Mouse (Mus musculus) limb, embryonic 12.5 days (tissue): Measurements from ENCODE around the gene Larp4b. TPM values are rescaled to one million over a fixed set of nuclear protein-coding genes. Genes with fewer than 3 reads are reported as not detected.

ENCODE experiments used
- ATAC-seq: fragments of 200-750 bp; cut with Nextera tagmentation; 2 replicates; pipeline ENCODE4 v1.8.0; 2017; ENCODE audit warnings: low read depth, moderate TSS enrichment; ENCODE audit not compliant: insufficient number of reproducible peaks, insufficient read depth, low FRiP score, low TSS enrichment
- H3K27ac ChIP-seq: fragments of 300-500 bp; sonication (generic); 2 replicates; pipeline ENCODE4 v1.5.1; 2016; ENCODE audit warnings: mild to moderate bottlenecking, moderate library complexity
- H3K27me3 ChIP-seq: fragments of 300-500 bp; sonication (generic); 2 replicates; pipeline ENCODE4 v1.6.1; 2016; ENCODE audit warnings: mild to moderate bottlenecking, moderate library complexity
- H3K36me3 ChIP-seq: fragments of 300-500 bp; sonication (generic); 2 replicates; pipeline ENCODE4 v1.6.1; 2016; ENCODE audit warnings: mild to moderate bottlenecking, moderate library complexity
- H3K4me1 ChIP-seq: fragments of 300-500 bp; sonication (generic); replicated peaks from 2 replicates; pipeline ENCODE4 v1.6.1; 2016
- H3K4me2 ChIP-seq: fragments of 300-500 bp; sonication (generic); 2 replicates; pipeline ENCODE4 v1.6.1; 2016; ENCODE audit warnings: mild to moderate bottlenecking, moderate library complexity
- H3K4me3 ChIP-seq: fragments of 300-500 bp; sonication (generic); replicated peaks from 2 replicates; pipeline ENCODE4 v1.5.1; 2016; ENCODE audit warnings: mild to moderate bottlenecking
- H3K9ac ChIP-seq: fragments of 300-500 bp; sonication (generic); replicated peaks from 2 replicates; pipeline ENCODE4 v1.6.1; 2016; ENCODE audit warnings: mild to moderate bottlenecking, moderate library complexity
- H3K9me3 ChIP-seq: fragments of 300-500 bp; sonication (generic); 2 replicates; pipeline ENCODE4 v1.6.1; 2016; ENCODE audit warnings: mild to moderate bottlenecking, moderate library complexity
- WGBS: fragments of 180-500 bp; shearing (Covaris S2); methylation state at CpG from one replicate; pipeline ENCODE4 v1.1.7; 2016; 5-methylcytosine and 5-hydroxymethylcytosine counted together
- polyA plus RNA-seq: library from polyadenylated mRNA; unstranded; fragments of >200 nt; fragmentation: Nextera tagmentation; extraction: Ambion mirVana; gene quantifications from 2 replicates; pipeline ENCODE4 v1.2.1, GENCODE M21; 2016

Gene Larp4b
- polyA plus RNA-seq, 1 experiment from 2014 or later = 32.2 TPM

GRCm38 (mm10) chr13:9082128-9082883, 11.4 kb upstream of the Larp4b start:
- no peak for ATAC-seq
- H3K27ac ChIP-seq = no peak overlapping the region
- 71% methylated on average over 14 of the region's 14 CpGs for WGBS
- H3K9ac ChIP-seq = no peak overlapping the region
- no peak overlapping the region for H3K4me2 ChIP-seq
- H3K36me3 ChIP-seq = no peaks in the 10 kb centered on the region
- H3K9me3 ChIP-seq = no peaks in the 10 kb centered on the region
- no peaks in the 10 kb centered on the region for H3K4me1 ChIP-seq
- no peak overlapping the region for H3K4me3 ChIP-seq
- no peaks in the 10 kb centered on the region for H3K27me3 ChIP-seq

GRCm38 (mm10) chr13:9094186-9094980, 702 bp downstream of the Larp4b start:
- no peaks in the 10 kb centered on the region for H3K27me3 ChIP-seq
- peaks cover 6% of the 10 kb centered on the region for H3K4me1 ChIP-seq
- peak overlapping the region; percentile 88 for H3K4me2 ChIP-seq
- H3K9me3 ChIP-seq = no peaks in the 10 kb centered on the region
- under 1% methylated on average over 55 of the region's 63 CpGs for WGBS
- H3K4me3 ChIP-seq = peak overlapping the region; percentile 100
- ATAC-seq = peak; percentile 43
- peak overlapping the region; percentile 95 for H3K9ac ChIP-seq
- H3K36me3 ChIP-seq = no peaks in the 10 kb centered on the region
- H3K27ac ChIP-seq = peak overlapping the region; percentile 95

DNA sequence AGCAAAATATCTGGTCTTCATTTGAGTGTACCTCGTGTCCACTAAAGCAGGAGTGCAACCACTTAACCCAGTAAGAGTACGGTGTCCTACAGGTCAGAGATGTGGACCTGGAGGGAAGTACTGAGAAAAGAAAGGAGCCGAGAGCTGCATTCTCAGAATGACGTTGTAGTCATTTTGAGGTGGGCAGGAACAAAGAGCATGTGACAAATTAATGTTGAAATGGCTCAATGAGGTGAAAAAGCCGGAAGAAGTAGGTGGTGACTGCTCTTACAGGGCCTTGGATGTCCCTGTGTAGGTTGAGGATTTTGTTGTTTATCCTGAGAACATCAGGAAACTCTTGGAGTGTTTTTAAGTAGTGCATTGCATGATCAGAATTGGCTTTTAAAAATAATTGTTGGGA, 5.6 kb downstream of the Larp4b start:
- no peak overlapping the region for H3K4me2 ChIP-seq
- H3K27ac ChIP-seq = no peak overlapping the region
- no peaks in the 10 kb centered on the region for H3K27me3 ChIP-seq
- H3K4me3 ChIP-seq = no peak overlapping the region
- no peak overlapping the region for H3K9ac ChIP-seq
- H3K36me3 ChIP-seq = no peaks in the 10 kb centered on the region
- H3K9me3 ChIP-seq = no peaks in the 10 kb centered on the region
- H3K4me1 ChIP-seq = peaks cover 6% of the 10 kb centered on the region
- WGBS = 76% methylated on average over 5 of the region's 5 CpGs
- ATAC-seq = no peak

DNA sequence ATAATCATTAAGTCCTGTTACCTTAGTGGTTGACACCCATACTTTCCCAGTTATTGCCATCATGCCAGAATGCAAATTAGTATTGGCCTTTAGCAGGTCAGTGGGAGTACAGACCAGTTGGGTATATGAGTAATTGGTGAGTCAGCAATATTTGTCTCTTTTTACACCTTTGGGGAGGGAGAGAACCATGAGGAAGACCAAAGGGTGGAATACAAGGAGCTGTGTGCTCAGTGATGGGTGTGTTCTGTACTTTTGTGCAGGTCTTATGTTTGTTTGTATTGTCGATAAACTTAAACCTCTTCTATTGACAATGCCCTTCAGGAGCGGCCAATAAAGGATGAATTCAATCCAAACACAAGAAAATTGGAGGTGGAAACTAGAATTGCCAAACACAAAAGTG, 6.8 kb downstream of the Larp4b start:
- Histone ChIP-seq H3K36me3 (no peaks in the 10 kb centered on the region), H3K4me2 (no peak overlapping the region), H3K9ac (no peak overlapping the region), H3K27ac (no peak overlapping the region), H3K9me3 (no peaks in the 10 kb centered on the region), H3K4me3 (no peak overlapping the region), H3K4me1 (no peaks in the 10 kb centered on the region; the same call in 1 of the 2 replicates), H3K27me3 (no peaks in the 10 kb centered on the region)
- ATAC-seq = no peak
- 96% methylated on average over 2 of the region's 2 CpGs for WGBS

DNA sequence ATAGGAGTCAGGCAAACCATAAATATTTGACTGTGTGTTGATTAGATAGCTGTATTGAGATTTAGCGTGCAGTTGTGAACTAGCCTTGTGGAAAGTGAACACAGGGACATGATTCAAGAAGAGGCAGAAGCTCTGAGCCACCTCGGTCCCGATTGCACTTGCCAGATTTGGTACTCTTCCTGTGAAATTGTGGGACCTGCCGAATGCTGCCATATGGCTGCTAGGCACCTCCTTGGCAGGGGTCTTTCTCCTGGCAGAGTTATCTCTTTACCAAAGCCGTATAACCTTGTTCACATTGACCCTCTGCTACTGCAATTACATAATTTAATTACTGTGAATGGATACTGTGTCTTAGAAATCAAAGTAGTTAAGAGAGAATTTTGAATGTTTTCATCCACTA, 12.6 kb downstream of the Larp4b start:
- Histone ChIP-seq H3K9ac (no peak overlapping the region), H3K27ac (no peak overlapping the region), H3K36me3 (peaks cover 3% of the 10 kb centered on the region; the same call in 1 of the 2 replicates), H3K27me3 (no peaks in the 10 kb centered on the region), H3K9me3 (no peaks in the 10 kb centered on the region), H3K4me2 (no peak overlapping the region), H3K4me1 (peaks cover 12% of the 10 kb centered on the region), H3K4me3 (no peak overlapping the region)
- 75% methylated on average over 5 of the region's 5 CpGs for WGBS
- no peak for ATAC-seq

DNA sequence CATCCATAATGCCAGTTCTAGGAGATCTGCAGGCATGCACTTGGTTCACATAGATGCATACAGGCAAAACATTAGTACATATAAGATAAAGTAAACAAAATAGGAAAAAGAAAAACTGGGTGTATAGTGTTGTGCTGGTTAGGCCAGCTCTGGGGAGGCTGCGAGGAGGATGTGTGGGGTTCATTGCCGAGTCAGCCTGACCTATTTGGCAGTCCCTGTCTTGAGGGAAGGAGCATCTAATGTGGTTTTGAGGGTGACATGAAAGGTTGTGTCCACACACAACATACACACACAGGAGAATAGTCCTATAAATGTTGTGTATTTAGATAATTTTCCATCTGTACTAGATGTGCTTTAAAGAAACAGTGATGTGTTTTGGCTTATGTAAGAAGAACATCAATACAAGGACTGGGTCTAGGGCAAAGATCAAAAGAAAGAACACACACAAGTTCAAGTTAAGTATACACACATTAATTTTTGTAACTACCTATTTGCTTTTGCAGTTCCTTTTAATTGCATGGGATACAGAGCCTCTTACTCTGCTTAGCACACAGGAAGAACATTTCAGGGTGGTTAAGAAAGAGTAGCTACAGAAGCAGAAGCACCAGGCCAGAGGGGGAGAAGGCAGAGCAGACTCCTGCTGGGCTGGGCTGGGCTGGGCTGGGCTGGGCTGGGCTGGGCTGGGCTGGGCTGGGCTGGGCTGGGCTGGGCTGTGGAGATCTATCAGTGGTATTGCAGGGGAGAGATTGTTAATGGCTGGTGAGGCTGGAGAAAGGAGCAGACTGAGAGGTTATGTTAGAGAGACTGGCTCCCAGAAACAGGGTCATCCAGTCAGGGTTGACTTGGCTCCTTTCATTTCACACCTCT, 13.5 kb downstream of the Larp4b start:
- Histone ChIP-seq H3K4me1 (peaks cover 12% of the 10 kb centered on the region), H3K9ac (no peak overlapping the region), H3K9me3 (no peaks in the 10 kb centered on the region), H3K27me3 (no peaks in the 10 kb centered on the region), H3K4me3 (no peak overlapping the region), H3K27ac (peak overlapping the region; percentile 29; the same call in 1 of the 2 replicates), H3K36me3 (peaks cover 3% of the 10 kb centered on the region; the same call in 1 of the 2 replicates), H3K4me2 (no peak overlapping the region)
- 81% methylated on average over 2 of the region's 2 CpGs for WGBS
- ATAC-seq = peak; percentile 31; the same call in 1 of the 2 replicates

DNA sequence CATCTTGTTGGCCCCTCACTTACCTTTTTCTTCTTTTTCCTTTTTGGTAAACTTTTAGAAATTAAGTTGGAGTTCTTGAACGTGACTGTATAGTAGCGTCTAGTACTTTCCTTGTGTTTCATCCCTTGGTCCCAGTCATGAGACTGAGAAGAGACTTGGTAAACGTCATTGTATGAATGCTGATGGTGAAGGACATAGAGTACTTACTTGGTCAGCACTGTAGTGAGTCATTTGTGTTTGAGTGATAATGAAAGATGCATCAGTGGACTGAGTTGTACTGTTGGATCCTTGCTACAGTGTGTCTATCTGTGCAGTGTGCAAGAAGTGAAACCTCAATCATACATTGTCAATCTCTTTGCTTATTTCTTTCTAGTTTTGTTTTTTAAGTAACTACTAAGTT, 20.1 kb downstream of the Larp4b start:
- Histone ChIP-seq H3K4me1 (no peaks in the 10 kb centered on the region), H3K9me3 (no peaks in the 10 kb centered on the region), H3K9ac (no peak overlapping the region), H3K4me3 (no peak overlapping the region), H3K4me2 (no peak overlapping the region), H3K27ac (no peak overlapping the region), H3K27me3 (no peaks in the 10 kb centered on the region), H3K36me3 (peaks cover 3% of the 10 kb centered on the region; the same call in 1 of the 2 replicates)
- no peak for ATAC-seq
- WGBS = 93% methylated on average over 3 of the region's 3 CpGs

GRCm38 (mm10) chr13:9120835-9121542, 27.3 kb downstream of the Larp4b start:
- no peaks in the 10 kb centered on the region for H3K4me1 ChIP-seq
- 83% methylated on average over 10 of the region's 10 CpGs for WGBS
- H3K27me3 ChIP-seq = no peaks in the 10 kb centered on the region
- H3K9me3 ChIP-seq = no peaks in the 10 kb centered on the region
- H3K36me3 ChIP-seq = peaks cover 36% of the 10 kb centered on the region
- H3K27ac ChIP-seq = no peak overlapping the region
- H3K4me3 ChIP-seq = no peak overlapping the region
- ATAC-seq = no peak
- H3K9ac ChIP-seq = no peak overlapping the region
- no peak overlapping the region for H3K4me2 ChIP-seq

GRCm38 (mm10) chr13:9122045-9122444, 28.4 kb downstream of the Larp4b start:
- peaks cover 43% of the 10 kb centered on the region for H3K36me3 ChIP-seq
- H3K9ac ChIP-seq = no peak overlapping the region
- ATAC-seq = no peak
- no peaks in the 10 kb centered on the region for H3K4me1 ChIP-seq
- no peaks in the 10 kb centered on the region for H3K27me3 ChIP-seq
- H3K4me2 ChIP-seq = no peak overlapping the region
- H3K4me3 ChIP-seq = no peak overlapping the region
- H3K9me3 ChIP-seq = no peaks in the 10 kb centered on the region
- no peak overlapping the region for H3K27ac ChIP-seq
- WGBS = 89% methylated on average over 4 of the region's 4 CpGs

- no peaks in the 10 kb centered on the region for H3K4me1 ChIP-seq
- WGBS = 95% methylated on average over 7 of the region's 7 CpGs
- ATAC-seq = no peak
- no peaks in the 10 kb centered on the region for H3K27me3 ChIP-seq
- no peaks in the 10 kb centered on the region for H3K9me3 ChIP-seq
- H3K4me2 ChIP-seq = no peak overlapping the region
- no peak overlapping the region for H3K27ac ChIP-seq
- no peak overlapping the region for H3K4me3 ChIP-seq
- peaks cover 74% of the 10 kb centered on the region for H3K36me3 ChIP-seq
- H3K9ac ChIP-seq = no peak overlapping the region
Observed at GRCm38 (mm10) chr13:9125193-9125592, 31.5 kb downstream of the Larp4b start.
